In genomic region chr8:104641426-104642323, GRCm38 (mm10) we compare ENCODE assay signal across 1 mouse cellular context.
TF ChIP-seq lines count a peak whose summit lies in the region.

Gene Ciao2b, minus strand, starts transcription at chr8:104641965.

TF ChIP-seq in CH12.LX, 34 proteins besides CTCF, POLR2A, EP300 and RAD21 (continued from another document):
- TF ChIP-seq CHD2 (IDR thresholded peaks at IDR 0.05; ENCODE audit: low read length): no peak
- no peak for TF ChIP-seq ZNF384 (IDR thresholded peaks at IDR 0.05; ENCODE audit: low read depth, low read length)
- peak; percentile 97 for TF ChIP-seq SIN3A (IDR thresholded peaks at IDR 0.05; ENCODE audit: low read length)
- peak; percentile 63 for TF ChIP-seq TBP (conservative IDR thresholded peaks at IDR 0.05; ENCODE audit: low read depth, low read length)
- TF ChIP-seq ELF1 (IDR thresholded peaks at IDR 0.05; ENCODE audit: low read depth, low read length): peak; percentile 99
- TF ChIP-seq USF1 (IDR thresholded peaks at IDR 0.05; ENCODE audit: low read depth, low read length): no peak
- peak; percentile 87; the same call in 1 of the 2 replicates for TF ChIP-seq KAT2A (IDR thresholded peaks at IDR 0.05; ENCODE audit: insufficient replicate concordance, low read length)
- TF ChIP-seq CHD1 (IDR thresholded peaks at IDR 0.05; ENCODE audit: low read depth, low read length): no peak
- no peak for TF ChIP-seq PAX5 (IDR thresholded peaks at IDR 0.05; ENCODE audit: low read length)
- no peak for TF ChIP-seq JUND (conservative IDR thresholded peaks at IDR 0.05; ENCODE audit: low read depth, low read length)
- peak; percentile 76; the same call in 1 of the 2 replicates for TF ChIP-seq MAX (IDR thresholded peaks at IDR 0.05; ENCODE audit: low read length)
- peak; percentile 26; the same call in 1 of the 2 replicates for TF ChIP-seq MYC (IDR thresholded peaks at IDR 0.05; ENCODE audit: low read depth, low read length)
- TF ChIP-seq MXI1 (IDR thresholded peaks at IDR 0.05; ENCODE audit: low read depth, low read length): peak; percentile 88
- TF ChIP-seq IRF4 (IDR thresholded peaks at IDR 0.05; ENCODE audit: low read depth, low read length): peak; percentile 75
- peak; percentile 56; the same call in 1 of the 2 replicates for TF ChIP-seq ZMIZ1 (IDR thresholded peaks at IDR 0.05; ENCODE audit: low read depth, low read length)
- TF ChIP-seq TCF12 (IDR thresholded peaks at IDR 0.05; ENCODE audit: low read depth, low read length): peak; percentile 83
- no peak for TF ChIP-seq NRF1 (IDR thresholded peaks at IDR 0.05; ENCODE audit: low read depth, low read length)
- peak; percentile 92 for TF ChIP-seq HCFC1 (IDR thresholded peaks at IDR 0.05; ENCODE audit: low read depth, low read length)
- TF ChIP-seq ETS1 (conservative IDR thresholded peaks at IDR 0.05; ENCODE audit: low read depth, low read length): no peak
- TF ChIP-seq JUN (IDR thresholded peaks at IDR 0.05; ENCODE audit: insufficient read depth, low read depth, low read length): no peak
- no peak for TF ChIP-seq RCOR1 (conservative IDR thresholded peaks at IDR 0.05; ENCODE audit: low read depth, low read length)
- TF ChIP-seq ZC3H11A (IDR thresholded peaks at IDR 0.05; ENCODE audit: low read depth, low read length): no peak
